Mouse (Mus musculus) olfactory bulb, adult 2 months (tissue): ENCODE data around the gene Fahd1. TPM values are rescaled to one million over a fixed set of nuclear protein-coding genes. Genes with fewer than 3 reads are reported as not detected.
A peak's percentile ranks its signal among the peaks of the same experiment; 100 is the strongest.

Source experiments
- H3K27ac ChIP-seq: fragments of 200-500 bp; 2 replicates; pipeline ENCODE4 v1.5.1; 2012; ENCODE audit warnings: low read depth, low read length; ENCODE audit not compliant: insufficient read depth
- H3K4me1 ChIP-seq: fragments of 200-500 bp; 2 replicates; pipeline ENCODE4 v1.6.1; 2012; ENCODE audit warnings: low read length; ENCODE audit not compliant: control insufficient read depth, insufficient read depth
- H3K4me3 ChIP-seq: fragments of 200-500 bp; 2 replicates; pipeline ENCODE4 v1.5.1; 2012; ENCODE audit warnings: mild to moderate bottlenecking, low read depth, low read length, moderate library complexity; ENCODE audit not compliant: insufficient read depth
- CTCF ChIP-seq: fragments of 200-500 bp; IDR thresholded peaks from 2 replicates; pipeline ENCODE4 v1.5.1; 2012; ENCODE audit warnings: low read depth, mild to moderate bottlenecking, low read length, moderate library complexity; ENCODE audit not compliant: insufficient read depth
- POLR2A ChIP-seq: fragments of 200-500 bp; IDR thresholded peaks from 2 replicates; pipeline ENCODE4 v1.6.1; 2012; ENCODE audit warnings: mild to moderate bottlenecking, low read depth, low read length, moderate library complexity; ENCODE audit not compliant: insufficient read depth
- WGBS: fragments of 180-500 bp; shearing (Covaris S2); methylation state at CpG from one replicate; pipeline ENCODE4 v1.1.7; 2018; 5-methylcytosine and 5-hydroxymethylcytosine counted together
- polyA plus RNA-seq: library from polyadenylated mRNA; stranded (reverse); fragments of >200 nt; gene quantifications from 2 replicates; pipeline ENCODE4 v1.2.4, GENCODE M21; 2012; ENCODE audit warnings: low replicate concordance; ENCODE audit not compliant: missing spikeins, insufficient read depth, insufficient read length

The Fahd1 gene
- polyA plus RNA-seq: not detected in 2 replicates

- H3K4me1 ChIP-seq: peaks cover 5% of the 10 kb centered on the region
- TF ChIP-seq CTCF (no peak), POLR2A (peak; percentile 72; the same call in 1 of the 2 replicates)
- WGBS: under 1% methylated on average over 58 of the region's 58 CpGs
- H3K4me3 ChIP-seq: peak within 1 kb of the TSS; percentile 65
- peak within 1 kb of the TSS; percentile 91 for H3K27ac ChIP-seq
Observed at GRCm38 (mm10) chr17:24850065-24850772, at the start of gene Fahd1. Fahd1 (minus strand) TSS chr17:24850364.

- 47% methylated on average over 5 of the region's 5 CpGs for WGBS
- Histone ChIP-seq H3K4me3 (no peak overlapping the region), H3K27ac (no peak overlapping the region), H3K4me1 (peaks cover 27% of the 10 kb centered on the region)
- TF ChIP-seq CTCF: no peak
- TF ChIP-seq POLR2A: no peak
Observed at GRCm38 (mm10) chr17:24899153-24899552, 49.0 kb upstream of the Fahd1 start.

GRCm38 (mm10) chr17:24898041-24898854 lies 48.1 kb upstream of the Fahd1 start:
- Histone ChIP-seq H3K4me3 (no peak overlapping the region), H3K4me1 (peaks cover 33% of the 10 kb centered on the region), H3K27ac (no peak overlapping the region)
- 76% methylated on average over 4 of the region's 4 CpGs for WGBS
- TF ChIP-seq POLR2A (no peak), CTCF (no peak)

GRCm38 (mm10) chr17:24897600-24897999 lies 47.4 kb upstream of the Fahd1 start:
- 53% methylated on average over 4 of the region's 4 CpGs for WGBS
- peaks cover 39% of the 10 kb centered on the region for H3K4me1 ChIP-seq
- H3K27ac ChIP-seq: no peak overlapping the region
- TF ChIP-seq CTCF (no peak), POLR2A (no peak)
- H3K4me3 ChIP-seq: no peak overlapping the region

GRCm38 (mm10) chr17:24896993-24897269 lies 46.8 kb upstream of the Fahd1 start:
- WGBS: 9% methylated on average over 11 of the region's 11 CpGs
- TF ChIP-seq CTCF: no peak
- TF ChIP-seq POLR2A: no peak
- Histone ChIP-seq H3K4me1 (peaks cover 42% of the 10 kb centered on the region), H3K27ac (peak overlapping the region; percentile 59), H3K4me3 (peak overlapping the region; percentile 66)

GRCm38 (mm10) chr17:24896241-24896992 lies 46.3 kb upstream of the Fahd1 start, which contains the start of gene Nme3:
Nme3 (plus strand) TSS chr17:24896500.
- peak within 1 kb of the TSS; percentile 59 for H3K27ac ChIP-seq
- H3K4me3 ChIP-seq: peak within 1 kb of the TSS; percentile 66
- peaks cover 42% of the 10 kb centered on the region for H3K4me1 ChIP-seq
- TF ChIP-seq POLR2A (0 out of 2 replicates have a peak, but pooled peaks have one; percentile 47), CTCF (no peak)
- WGBS: under 1% methylated on average over 49 of the region's 50 CpGs

GRCm38 (mm10) chr17:24895571-24896240 lies 45.5 kb upstream of the Fahd1 start:
- Histone ChIP-seq H3K4me3 (peak overlapping the region; percentile 66), H3K27ac (0 out of 2 replicates have a peak overlapping the region, but pooled peaks have one; percentile 13), H3K4me1 (peaks cover 42% of the 10 kb centered on the region)
- TF ChIP-seq CTCF (no peak), POLR2A (no peak)
- 7% methylated on average over 23 of the region's 23 CpGs for WGBS

GRCm38 (mm10) chr17:24894995-24895547 lies 44.9 kb upstream of the Fahd1 start, which contains the start of the genes Eme2 and Mrps34:
Eme2 (minus strand) TSS chr17:24895087.
Mrps34 (plus strand) TSS chr17:24895116.
- H3K27ac ChIP-seq: peak within 1 kb of the TSS; percentile 38; the same call in 1 of the 2 replicates
- 0 out of 2 replicates have a peak, but pooled peaks have one; percentile 2 for TF ChIP-seq CTCF
- peak; percentile 56; the same call in 1 of the 2 replicates for TF ChIP-seq POLR2A
- WGBS: under 1% methylated on average over 62 of the region's 62 CpGs
- peak within 1 kb of the TSS; percentile 66 for H3K4me3 ChIP-seq
- H3K4me1 ChIP-seq: peaks cover 42% of the 10 kb centered on the region
